Mouse (Mus musculus): ENCODE results near the gene Paxbp1.

GRCm38 (mm10) chr16:91072256-91072655, 27.9 kb upstream of the Paxbp1 start:
- TF ChIP-seq POLR2A (IDR thresholded peaks at IDR 0.05; ENCODE audit: borderline replicate concordance, control insufficient read depth, low read depth, low read length) = no peak
- TF ChIP-seq CTCF (IDR thresholded peaks at IDR 0.05; ENCODE audit: control insufficient read depth, insufficient read depth, low read length) = no peak
